Mouse (Mus musculus): ENCODE data around the gene Eif3l.

Eif3l gene

DNA sequence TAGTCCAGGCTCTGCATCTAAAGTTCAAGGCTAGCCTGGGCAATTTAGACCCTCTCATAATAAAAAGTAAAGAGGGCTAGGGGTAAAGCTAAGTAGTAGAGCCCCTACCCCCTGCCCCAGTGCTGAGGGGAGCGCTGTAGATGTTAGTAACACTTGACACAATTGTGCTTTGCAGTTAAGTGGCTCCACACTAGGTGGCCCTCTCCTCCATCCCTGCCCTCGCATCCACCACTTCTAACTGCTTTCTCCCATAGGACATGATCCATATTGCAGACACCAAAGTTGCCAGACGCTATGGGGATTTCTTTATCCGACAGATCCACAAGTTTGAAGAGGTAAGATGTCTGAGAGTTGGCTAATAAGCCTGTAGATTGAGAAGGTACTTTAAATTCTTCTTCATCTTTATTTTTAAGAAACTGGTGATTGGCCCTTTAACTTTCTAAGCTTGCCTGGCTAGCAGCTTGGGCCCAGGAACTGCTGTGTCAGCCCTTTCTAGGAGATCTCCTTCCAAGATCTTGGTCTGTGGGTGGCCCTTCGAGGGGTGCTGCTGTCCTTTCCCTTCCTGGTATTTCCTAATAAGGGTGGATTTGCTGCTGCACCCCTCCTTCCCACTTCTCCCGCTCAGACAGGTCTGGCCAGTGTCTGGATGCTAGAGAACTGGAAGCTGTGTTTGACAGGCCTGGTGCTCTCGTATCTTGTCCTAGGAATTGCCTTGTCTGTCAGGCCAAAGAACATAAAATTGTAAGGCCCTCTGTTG lies 18.3 kb downstream of the Eif3l start:
- DNase-seq (ENCODE audit: low spot score) = no peak

DNA sequence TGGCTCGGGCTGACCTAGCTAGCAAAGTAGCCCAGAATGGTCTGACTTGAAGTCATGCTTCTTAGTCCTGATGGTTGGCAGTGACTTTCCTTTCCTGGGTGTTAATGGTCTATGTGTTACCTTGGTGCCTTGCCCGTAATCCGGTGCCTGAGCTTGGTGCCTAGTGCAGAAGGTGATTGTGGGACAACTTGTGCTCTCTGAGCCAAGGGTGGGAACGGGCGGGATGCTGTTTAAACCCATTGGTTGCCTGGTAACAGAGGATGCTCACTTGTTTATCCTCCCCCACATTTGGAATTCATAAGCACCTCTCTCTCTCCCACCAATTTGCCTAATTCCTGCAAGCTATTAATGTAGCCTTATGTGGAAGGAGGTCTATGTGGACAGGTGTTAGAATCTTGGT lies 20.5 kb downstream of the Eif3l start:
- DNase-seq (ENCODE audit: low spot score) = no peak

DNA sequence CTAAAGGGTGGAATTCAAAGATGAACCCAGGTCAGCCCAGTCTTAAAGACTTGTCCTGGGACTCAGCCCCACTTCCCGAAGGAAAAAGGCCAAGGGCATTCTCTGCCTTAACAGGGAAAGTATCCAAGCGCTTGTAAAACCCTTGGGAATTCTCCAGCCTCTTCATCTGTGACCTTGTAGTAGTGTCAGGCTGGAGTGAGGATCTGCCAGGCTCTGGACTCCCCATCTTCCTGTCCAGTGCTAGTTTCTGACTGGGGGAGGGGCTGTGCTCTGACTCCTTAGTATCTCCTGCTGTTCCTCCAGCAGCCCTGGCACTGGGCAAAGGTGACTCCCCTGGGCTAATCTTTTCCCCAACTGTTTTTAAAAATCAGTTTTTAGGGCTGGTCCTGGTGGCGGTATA lies 21.6 kb downstream of the Eif3l start:
- no peak for DNase-seq (ENCODE audit: low spot score)

DNA sequence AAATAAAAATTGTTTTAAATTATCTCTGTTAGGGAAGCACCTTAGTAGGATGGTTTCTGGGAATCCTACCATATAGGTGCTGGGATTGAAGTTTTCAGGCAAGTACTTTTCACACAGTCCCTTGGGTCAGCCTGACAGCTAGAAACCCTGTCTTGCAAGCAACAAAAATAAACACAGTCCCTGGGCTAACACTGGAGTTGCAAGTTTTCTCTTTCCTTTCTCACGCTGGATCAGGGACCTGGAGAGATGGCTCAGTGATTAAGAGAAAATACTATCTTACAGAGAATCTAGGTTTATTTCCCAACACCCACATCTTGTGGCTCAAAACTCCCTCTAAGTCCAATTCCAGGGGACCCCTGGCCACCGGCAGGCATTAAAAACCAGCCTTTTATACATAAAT lies 22.2 kb downstream of the Eif3l start:
- DNase-seq (ENCODE audit: low spot score) = no peak

DNA sequence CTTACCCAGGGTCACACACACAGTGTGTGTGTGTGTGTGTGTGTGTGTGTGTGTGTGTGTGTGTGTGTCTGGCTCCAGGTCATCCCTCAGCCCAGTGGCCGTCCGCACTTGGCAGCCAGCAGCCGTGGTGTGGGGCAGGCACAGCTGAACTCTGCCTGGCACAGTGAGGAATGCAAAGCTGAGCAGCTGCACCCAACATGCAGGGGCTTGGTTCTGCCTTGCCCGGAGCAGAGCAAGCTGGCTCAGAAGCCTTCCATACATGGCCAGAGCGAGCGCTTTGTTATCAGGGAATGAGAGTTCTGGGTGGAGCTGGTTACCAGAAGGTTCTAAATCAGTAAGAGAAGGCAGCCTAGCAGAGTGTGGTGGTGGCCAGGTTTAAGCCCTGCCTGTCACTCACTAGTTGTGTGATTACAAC lies 22.6 kb downstream of the Eif3l start:
- DNase-seq (ENCODE audit: low spot score) = no peak

DNA sequence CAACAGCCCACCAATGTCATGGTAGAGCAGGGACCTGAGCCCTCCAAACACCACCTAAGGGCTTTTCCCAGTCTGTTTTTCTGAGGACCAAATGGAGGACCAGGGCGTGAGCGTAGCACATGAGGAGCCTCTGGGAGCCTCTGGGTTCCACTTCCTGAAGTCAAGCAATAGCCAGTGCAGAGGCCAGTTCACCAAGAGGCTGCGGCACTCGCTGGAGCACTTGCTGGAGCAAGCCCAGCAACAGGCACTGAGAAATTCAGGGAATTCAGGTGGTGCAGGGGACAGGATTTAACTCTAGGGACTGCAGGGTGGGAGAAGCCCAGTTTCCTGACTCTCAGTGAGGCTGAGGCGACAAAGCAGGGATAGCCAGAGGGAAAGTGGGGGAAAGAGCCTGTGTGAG lies 23.2 kb downstream of the Eif3l start:
- DNase-seq (ENCODE audit: low spot score) = no peak

DNA sequence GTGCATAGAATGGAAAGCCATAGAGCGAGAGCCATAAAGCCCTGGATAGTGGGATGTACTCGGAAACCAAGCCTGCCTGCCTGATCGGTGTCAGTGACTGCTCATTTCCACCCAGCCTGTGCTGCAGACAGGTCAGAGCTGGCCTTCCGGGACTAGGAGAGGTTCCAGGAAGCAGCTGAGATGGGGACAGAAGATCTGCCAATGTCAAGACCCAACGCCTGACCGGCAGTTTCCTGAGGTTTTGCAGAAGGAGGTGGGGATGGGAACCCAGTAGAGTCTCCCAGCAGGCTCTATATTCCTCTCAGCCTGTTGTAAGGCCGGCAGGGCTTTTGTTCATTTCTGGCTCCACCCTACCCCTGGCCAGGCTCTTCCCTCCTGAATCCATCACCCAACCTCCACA lies 23.9 kb downstream of the Eif3l start:
- no peak for DNase-seq (ENCODE audit: low spot score)

DNA sequence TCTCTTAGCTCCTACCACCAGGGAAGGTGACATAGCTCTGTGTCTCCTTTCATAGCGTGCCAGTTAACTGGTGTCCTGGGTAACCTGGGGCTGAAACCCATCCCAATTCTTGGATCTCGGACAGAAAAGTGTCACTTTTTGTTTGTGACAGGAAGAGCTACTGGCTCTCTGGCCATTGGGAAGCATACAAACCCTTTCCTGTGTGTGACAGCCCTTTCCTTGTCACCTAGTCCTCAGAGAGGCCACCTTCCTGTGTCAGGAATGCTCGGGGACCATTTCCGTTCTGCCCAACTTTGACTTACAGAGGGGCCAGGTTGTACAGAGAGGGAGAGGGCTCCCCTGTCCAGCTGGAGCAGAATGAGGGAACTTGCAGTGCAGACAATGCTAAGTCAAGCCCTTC lies 24.5 kb downstream of the Eif3l start:
- DNase-seq (ENCODE audit: low spot score) = no peak

DNA sequence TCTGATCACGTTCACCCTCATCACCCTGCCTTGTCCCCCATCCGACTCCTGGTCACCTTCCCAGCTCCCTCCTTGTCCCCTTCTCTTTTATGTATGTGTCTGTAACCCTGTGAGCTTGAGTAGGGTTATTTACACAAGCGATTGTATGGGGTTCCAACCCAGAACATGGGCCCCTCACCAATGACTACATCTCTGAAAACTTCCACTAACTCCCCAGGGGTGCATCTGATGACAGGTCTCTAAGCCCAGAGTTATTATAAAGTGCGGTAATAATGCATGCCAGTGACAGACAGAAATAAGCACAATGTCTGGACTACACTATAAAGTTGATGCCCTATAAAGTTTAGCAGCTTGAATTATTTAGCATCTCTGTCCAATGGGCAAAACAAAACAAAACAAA lies 25.4 kb downstream of the Eif3l start:
- DNase-seq (ENCODE audit: low spot score) = no peak

DNA sequence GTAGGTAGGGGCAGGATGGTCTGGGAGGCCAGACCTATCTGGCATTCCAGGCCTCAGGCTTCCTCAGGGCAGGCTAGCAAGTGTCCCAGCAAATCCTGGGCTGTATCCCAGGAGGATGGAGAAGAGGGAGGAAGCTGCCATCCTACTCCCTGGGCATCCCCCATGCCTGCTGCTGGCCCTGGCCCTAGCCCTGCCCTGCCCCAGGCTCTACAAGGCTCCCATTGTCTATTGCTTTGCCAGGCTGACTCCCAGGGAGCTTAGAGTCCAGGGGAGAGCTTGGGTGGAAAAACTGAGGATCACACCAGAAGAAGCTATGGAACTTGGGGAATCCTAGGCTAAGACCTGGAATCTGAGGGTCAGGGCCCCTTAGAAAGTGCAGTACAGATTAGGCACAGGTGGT lies 26.6 kb downstream of the Eif3l start:
- DNase-seq (ENCODE audit: low spot score) = no peak

DNA sequence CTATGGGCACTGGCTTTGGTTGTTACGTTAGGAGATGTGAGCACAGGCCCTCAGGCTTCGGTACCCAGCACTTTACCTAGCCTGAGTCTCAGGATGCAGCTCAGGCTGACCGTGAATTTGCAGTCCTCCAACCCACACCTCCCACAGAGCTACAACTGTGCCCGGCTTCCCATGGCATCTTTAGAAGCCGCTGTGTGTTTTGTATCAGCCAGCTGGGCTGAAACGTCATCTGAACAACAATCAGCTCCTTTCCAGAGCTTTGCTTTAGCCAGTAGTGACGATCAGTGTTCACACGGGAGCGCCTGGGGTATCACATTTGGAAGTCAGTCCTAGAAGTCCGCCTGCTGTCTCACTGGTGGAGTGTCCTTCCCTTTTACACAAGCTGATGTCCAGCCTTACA lies 28.3 kb downstream of the Eif3l start:
- DNase-seq (ENCODE audit: low spot score) = no peak

DNA sequence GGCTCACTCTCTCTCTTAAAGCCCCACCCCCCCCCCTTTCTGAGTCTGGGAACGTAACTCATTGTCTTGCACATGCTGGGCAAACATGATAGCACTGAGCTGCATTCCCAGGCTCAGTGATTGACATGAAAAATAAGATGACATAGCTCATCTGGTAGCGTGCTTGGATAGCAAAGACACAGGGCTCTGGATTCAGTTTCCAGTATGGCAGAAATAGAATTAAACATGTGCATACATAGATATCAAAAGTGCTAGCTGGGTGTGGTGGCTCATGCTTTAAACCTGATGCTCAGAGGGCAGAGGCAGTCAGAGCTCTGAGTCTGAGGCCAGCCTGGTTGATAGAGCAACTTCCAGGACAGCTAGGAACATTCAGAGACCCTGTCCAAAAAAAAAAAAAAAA lies 30.8 kb downstream of the Eif3l start:
- DNase-seq (ENCODE audit: low spot score) = no peak

DNA sequence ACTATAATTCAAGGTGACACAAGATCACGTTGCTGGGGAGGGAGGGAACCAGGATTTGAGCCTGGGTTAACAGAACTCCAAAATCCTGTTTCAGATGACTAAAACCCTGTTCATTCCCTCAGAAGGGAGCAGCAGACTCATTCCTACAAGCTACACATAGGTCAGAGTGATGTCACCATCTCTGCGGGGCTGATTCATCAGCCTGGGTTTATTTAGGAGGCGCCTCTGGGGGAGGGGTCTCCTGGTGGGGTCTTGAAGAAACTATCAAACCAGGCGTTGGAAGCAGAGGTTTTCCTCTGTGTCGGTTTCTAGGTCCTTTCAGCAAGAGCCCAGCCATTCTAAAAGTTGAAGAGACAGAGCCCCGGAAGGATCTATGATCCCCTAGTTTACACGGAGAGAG lies 33.0 kb downstream of the Eif3l start:
- peak; percentile 48 for DNase-seq (ENCODE audit: low spot score)

DNA sequence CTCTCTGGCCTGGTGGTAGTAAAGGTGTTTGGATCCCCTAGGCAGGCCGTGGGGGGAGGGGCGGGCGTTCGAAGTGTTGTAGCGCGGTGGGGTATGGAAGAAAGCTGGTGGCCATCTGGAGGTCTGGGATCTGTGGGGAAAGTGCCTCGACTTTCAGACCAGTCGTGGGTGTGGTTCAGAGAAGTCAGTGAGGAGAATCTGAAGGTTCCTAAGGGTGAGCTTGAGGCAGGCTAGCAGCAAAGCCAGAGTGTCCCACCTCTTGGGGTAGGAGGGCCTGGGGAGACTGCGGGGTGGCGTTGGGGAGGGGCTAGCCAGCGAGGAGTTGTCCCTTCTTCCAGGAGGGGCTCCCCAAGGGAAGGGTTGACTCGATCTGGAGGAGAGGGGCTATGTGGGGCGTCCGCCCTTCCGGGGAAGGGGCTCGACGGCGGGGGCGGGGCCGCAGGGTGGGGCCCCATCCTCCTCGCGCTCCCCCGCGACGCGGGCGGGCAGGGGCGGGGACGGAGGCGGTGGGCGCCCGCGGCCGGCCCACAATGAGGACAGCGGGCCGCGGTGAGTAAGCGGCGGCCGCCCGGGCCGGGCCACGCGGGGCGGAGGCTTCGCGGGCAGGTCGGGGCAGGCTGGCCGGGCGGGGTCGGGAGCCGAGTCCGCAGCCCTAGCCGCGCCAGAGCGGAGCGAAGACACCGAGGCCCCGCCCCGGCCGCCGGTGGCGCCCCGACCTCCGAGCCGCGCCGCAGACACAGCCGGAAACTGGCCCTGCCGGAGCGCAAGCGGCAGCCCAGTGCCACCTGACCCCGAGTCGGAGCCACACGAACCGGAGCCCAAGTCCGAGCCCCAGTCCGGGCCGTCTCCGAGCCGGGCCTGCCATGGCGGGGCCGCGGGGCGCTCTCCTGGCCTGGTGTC lies 33.7 kb downstream of the Eif3l start, which contains the start of gene Micall1:
Micall1 (plus strand) TSS at position 478 of the 900 bp plus-strand sequence.
- peak; percentile 77 for DNase-seq (ENCODE audit: low spot score)

DNA sequence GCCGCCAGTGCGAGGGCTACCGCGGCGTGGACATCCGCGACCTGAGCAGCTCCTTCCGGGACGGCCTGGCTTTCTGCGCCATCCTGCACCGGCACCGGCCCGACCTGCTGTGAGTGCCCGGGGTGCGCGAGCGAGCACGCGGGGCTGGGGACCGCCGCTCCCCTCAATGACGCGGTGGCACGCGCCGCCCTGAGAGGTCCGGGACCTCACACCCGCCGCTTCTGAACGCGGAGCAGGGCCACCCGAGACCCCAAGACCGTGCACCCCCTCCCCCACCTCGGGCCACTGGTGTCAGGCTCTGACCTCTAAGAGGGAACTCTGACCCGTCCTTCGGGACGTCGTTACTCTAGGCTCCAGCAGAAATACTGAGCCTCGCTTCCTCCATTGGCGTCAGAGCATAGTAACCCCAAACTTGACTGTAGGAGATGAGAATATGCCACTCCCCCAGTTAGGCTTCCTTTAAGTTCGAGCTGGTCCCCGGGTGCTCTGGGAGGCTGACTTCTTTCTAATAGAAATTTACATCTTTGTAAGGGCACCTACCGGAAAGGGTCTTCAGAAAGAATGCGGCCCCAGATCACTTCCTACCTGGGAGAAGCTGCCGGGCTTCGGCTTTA lies 34.4 kb downstream of the Eif3l start:
- DNase-seq (ENCODE audit: low spot score) = peak; percentile 48

DNA sequence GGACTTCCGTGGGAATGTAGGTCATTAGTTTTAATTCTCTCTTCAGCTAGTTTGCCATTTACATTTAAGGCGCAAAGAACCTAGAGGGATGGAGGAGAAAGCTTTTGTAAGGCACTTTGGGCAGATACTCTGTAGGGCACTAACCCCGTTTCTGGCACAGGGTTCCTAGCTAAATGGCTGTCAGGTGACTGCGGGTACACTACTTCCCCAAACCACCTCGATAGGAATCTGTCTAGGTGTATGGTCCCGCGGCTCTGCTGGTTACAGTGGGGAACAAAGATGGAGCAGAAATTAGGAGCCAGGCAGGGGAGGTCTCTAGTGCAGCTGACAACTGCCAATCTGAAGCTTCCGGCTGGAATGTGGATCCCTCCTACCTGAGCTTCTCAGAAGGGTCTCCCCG lies 35.1 kb downstream of the Eif3l start:
- DNase-seq (ENCODE audit: low spot score) = peak; percentile 17

DNA sequence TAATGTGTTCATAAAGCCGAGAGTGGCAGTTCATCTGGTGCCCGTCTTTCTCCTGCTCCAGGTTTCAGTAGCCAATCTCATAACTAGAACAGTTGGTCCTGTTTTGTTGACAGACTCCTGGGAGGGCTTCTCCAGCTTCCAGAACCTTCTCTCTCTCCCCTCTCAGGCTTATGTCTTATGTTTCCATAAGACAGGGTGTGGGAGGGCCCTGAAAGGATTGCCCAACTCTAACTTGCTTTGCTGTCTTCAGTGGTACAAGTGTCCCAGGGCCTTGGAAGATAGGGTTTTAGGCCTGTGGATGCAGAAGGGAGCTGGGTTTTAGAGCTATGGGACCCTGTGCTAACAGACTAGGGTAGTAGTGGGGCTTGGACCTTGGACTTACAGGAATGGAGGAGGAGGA lies 35.5 kb downstream of the Eif3l start:
- no peak for DNase-seq (ENCODE audit: low spot score)

DNA sequence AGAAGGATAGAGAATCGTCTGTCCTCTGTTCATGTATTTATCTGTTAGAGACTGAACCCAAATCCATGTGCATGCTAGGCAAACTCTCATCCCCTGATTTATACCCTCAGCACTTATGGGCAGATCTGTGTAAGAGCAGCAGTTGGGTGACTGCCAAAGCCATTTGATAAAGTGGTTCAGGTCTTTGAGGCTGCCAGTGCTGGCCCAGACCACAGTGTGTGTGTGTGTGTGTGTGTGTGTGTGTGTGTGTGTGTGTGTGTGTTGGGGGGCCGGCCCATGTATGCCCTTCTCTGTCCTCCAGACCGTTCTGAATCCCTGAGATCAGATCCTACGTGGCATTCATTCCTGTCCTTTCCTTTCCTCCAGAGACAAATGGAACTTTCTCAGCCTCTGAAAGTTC lies 36.8 kb downstream of the Eif3l start:
- DNase-seq (ENCODE audit: low spot score) = no peak

DNA sequence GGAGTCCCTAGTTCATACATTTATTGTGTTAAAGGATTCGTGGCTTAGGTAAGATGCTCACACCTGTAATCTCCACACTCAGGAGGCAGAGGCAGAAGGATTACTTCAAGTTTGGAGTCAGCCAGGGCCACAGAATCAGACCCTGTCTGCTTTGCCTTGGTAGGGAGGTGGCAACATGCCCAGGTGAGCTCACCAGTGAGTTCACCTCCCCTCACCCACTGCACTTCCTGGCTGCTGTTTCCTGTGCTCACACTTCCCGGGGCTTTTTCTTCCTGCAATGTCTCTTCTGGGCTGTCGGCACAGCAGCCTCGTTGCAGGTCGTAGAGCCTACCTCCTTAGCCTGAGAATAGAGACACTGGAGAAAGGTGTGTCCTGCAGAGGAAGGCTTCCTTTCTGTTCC lies 40.3 kb downstream of the Eif3l start:
- no peak for DNase-seq (ENCODE audit: low spot score)

DNA sequence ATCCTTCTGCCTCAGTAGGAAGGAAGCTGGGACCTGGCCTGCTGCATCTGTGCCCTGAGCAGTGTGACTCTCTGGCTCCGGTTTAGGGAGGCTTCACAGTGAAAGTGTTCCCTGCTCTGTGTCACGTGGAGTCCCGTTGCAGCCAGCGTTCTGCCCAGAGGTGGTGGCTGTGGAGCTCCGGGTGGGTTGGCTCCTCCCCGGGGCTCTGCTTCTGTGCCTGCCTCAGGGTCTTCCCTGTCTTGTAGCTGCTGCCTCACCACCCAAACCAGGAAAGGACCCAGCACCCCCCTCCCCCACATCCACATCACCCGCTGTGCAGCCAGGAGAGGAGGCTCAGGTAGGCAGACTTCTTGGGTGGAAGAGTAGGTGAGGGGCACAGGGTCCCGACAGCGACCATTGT lies 44.5 kb downstream of the Eif3l start:
- DNase-seq (ENCODE audit: low spot score) = no peak

DNA sequence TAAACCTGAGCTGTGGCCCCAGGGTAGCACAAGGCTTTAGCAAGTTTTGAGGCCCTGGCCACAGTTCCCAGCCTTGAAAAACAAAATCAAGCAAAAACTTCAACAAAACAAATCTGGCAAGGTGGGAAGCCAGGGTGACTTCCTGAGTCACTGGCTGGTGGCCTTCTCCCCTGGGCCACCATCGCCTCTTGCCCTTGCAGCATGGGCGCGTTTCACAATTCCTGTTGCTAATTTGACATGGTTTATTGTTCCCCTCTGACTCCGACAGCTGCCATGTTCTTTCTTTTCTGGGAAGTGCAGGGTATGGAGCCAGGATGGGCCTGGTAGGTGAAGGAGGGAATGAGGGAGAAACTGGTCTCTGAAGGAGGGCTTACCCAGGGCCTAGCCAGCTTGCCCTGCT lies 47.1 kb downstream of the Eif3l start:
- DNase-seq (ENCODE audit: low spot score) = no peak

DNA sequence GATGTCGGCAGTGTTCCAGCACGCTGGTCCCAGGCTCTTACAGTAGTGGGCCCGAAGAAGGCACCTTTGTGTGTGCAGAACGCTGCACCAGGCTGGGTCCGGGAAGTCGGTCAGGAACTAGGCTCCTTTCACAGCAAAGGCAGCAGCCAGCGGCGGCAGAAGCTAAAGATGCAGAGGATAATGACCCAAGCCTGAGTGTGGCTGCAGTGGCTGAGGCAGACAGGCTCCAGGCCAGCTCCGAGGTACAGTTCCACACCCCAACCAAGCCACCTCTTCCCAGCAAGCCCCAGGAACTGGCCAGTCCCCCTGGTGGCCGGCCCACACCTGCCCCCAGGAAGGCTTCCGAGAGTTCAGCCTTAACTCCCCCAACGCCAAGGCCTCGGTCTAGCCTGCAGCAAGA lies 47.6 kb downstream of the Eif3l start:
- no peak for DNase-seq (ENCODE audit: low spot score)

DNA sequence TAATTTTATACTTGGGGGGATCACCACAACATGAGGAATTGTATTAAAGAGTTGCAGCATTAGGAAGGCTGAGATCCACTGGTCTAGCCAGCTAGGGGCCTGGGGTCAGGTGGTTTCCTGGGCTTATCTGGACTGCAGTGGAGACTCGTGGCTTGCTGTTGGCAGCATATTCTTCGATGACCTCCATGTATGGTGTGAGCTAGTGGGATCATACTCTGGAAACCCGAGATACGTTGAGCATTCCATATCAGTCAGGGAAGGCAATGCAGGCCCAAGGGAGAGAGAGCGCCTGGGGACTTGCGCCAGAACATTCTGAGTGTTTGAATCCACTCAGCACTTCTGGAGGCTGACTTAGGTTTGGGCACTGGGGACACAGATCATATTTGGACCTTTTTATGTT lies 48.8 kb downstream of the Eif3l start:
- DNase-seq (ENCODE audit: low spot score) = no peak
